Mouse (Mus musculus): ENCODE measurements around the gene Fgf15. TPM values are rescaled to one million over a fixed set of nuclear protein-coding genes. Genes with fewer than 3 reads are reported as not detected.
"Not testable (repeated sequence)": the region's sequence is repeated elsewhere in the genome, so short reads cannot be mapped to it uniquely, and the experiment has no call there.

Gene Fgf15
- polyA plus RNA-seq, 1 experiment from 2014 or later, result 0.11 TPM

DNA sequence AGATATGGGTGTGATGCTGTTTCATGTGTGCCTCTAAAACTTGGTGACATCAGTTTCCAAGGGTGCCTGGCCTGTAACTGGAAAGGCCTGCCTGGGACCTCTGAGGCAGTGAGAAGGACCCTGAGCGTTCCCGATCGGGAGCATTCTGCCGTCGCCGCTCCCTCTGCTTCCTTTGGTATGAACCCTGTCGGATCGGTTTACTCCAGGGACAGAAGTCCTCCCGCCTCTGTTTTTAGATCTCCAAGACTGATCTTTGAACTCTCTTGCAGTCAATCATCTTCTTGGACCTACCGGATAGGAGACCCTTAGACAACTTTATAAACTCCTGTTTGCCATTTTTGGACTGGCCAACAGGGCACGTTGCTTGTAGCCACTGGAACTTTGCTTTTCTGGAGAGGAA lies 33.1 kb upstream of the Fgf15 start:
- Histone ChIP-seq H3K9ac (no peak overlapping the region), H3K4me2 (no peak overlapping the region), H3K27me3 (replicated peaks) (peaks cover 96% of the 10 kb centered on the region), H3K36me3 (no peaks in the 10 kb centered on the region), H3K4me1 (peaks cover 12% of the 10 kb centered on the region), H3K9me3 (no peaks in the 10 kb centered on the region), H3K27ac (replicated peaks) (no peak overlapping the region), H3K4me3 (no peak overlapping the region)
- ATAC-seq (ENCODE audit: extremely low read depth, insufficient number of reproducible peaks, low FRiP score, low TSS enrichment), result no peak
- WGBS, result 2% methylated on average over 11 of the region's 11 CpGs

DNA sequence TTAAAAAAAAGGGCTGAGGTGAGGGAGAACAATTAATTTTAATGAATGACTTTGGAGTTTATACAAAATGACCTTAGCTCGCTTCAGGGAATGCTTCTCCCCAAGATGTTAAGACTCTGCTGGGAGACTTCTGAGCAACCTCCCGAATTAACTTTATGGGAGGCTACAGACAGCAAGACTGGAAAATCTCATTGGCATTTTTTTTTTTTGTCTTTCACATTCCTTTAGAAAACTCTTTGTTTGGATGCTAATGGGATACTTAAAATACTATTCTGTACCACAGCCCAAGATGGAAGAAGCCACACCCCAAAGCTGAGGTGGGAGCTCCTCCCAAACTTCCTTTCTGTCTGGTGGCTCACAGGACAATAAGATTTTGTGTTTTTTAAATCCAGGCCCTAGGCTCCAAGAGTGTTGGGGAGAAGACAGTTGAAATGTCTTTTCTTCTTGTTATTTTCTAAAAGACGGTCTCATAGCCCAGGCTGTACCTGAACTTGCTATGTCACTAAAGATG lies 32.1 kb upstream of the Fgf15 start:
- Histone ChIP-seq H3K36me3 (no peaks in the 10 kb centered on the region), H3K27ac (replicated peaks) (no peak overlapping the region), H3K4me3 (no peak overlapping the region), H3K9ac (no peak overlapping the region), H3K4me2 (no peak overlapping the region), H3K4me1 (peaks cover 12% of the 10 kb centered on the region), H3K9me3 (no peaks in the 10 kb centered on the region), H3K27me3 (replicated peaks) (peaks cover 86% of the 10 kb centered on the region)
- no peak for ATAC-seq (ENCODE audit: extremely low read depth, insufficient number of reproducible peaks, low FRiP score, low TSS enrichment)
- 62% methylated on average over 3 of the region's 3 CpGs for WGBS

DNA sequence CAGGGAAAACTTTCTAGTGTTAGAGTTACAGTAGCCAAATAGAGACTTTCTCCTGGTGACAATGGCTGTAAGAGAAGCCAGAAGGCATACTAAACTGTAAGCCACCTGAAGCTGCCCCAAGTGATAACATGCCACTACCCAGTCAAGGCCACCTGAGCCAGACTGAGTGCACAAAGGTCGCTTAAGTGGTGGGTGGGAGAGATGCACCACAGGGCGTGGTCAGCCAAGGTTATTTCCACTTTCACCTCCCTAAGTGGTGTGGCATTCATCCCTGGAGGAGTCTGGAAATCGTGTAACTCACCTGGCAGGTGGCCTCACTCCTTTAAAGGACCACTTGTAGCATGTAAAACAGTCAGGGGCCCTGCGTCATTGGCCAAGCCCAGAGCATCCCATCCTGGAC lies 29.2 kb upstream of the Fgf15 start:
- no peaks in the 10 kb centered on the region for H3K4me1 ChIP-seq
- H3K36me3 ChIP-seq, result no peaks in the 10 kb centered on the region
- no peak overlapping the region for H3K27ac ChIP-seq (replicated peaks)
- no peak overlapping the region for H3K9ac ChIP-seq
- peaks cover 61% of the 10 kb centered on the region for H3K27me3 ChIP-seq (replicated peaks)
- no peak overlapping the region for H3K4me3 ChIP-seq
- no peak overlapping the region for H3K4me2 ChIP-seq
- no peaks in the 10 kb centered on the region for H3K9me3 ChIP-seq
- WGBS, result 59% methylated on average over 4 of the region's 4 CpGs
- ATAC-seq (ENCODE audit: extremely low read depth, insufficient number of reproducible peaks, low FRiP score, low TSS enrichment), result no peak

DNA sequence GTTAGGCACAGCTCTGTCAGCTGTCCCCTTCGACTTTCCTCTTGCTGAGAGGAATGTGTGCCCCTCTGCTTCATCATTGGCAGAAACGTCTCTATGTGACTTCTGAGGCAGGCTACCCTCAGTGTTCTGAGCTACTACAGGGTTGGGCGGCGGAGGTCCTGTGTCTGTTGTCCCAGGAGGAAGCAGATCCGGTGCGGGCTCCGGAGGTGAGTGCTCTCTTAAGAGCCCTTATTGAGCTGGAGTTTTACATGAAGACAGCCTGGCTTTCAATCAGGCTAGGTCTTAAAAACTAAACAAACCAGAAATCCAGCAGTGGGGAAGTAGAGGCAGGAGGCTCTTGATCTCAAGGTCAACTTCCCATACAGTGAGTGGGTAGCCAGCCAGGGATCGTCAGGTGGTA lies 28.7 kb upstream of the Fgf15 start:
- H3K9ac ChIP-seq, result no peak overlapping the region
- peaks cover 56% of the 10 kb centered on the region for H3K27me3 ChIP-seq (replicated peaks)

DNA sequence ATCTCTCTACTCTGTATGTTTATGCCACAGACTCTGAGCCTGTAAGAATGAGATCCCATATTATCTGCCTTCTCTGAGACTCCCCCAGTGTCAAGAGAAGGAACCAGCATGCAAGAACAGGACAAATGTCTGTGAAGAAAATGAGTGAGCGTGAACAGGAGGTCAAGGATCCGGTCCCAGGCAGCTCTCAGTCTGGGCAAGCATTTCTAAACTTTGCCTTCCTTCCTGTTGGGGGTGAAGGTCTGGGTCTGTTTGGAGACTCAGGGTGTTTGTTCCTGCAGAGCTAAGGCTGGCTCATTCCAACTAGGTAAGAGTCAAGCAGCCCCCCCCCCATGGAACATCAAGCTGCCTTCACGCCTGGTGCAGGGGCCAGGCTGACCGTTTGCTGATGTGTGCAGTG lies 23.9 kb upstream of the Fgf15 start:
- no peak for ATAC-seq (ENCODE audit: extremely low read depth, insufficient number of reproducible peaks, low FRiP score, low TSS enrichment)
- no peak overlapping the region for H3K27ac ChIP-seq (replicated peaks)
- WGBS, result 49% methylated on average over 4 of the region's 4 CpGs

More for the DNA sequence above, 28.7 kb upstream of the Fgf15 start:
- no peak for ATAC-seq (ENCODE audit: extremely low read depth, insufficient number of reproducible peaks, low FRiP score, low TSS enrichment)
- H3K27ac ChIP-seq (replicated peaks), result no peak overlapping the region
- no peaks in the 10 kb centered on the region for H3K4me1 ChIP-seq
- H3K36me3 ChIP-seq, result no peaks in the 10 kb centered on the region
- H3K4me3 ChIP-seq, result no peak overlapping the region
- 67% methylated on average over 8 of the region's 8 CpGs for WGBS
- no peaks in the 10 kb centered on the region for H3K9me3 ChIP-seq
- H3K4me2 ChIP-seq, result no peak overlapping the region

DNA sequence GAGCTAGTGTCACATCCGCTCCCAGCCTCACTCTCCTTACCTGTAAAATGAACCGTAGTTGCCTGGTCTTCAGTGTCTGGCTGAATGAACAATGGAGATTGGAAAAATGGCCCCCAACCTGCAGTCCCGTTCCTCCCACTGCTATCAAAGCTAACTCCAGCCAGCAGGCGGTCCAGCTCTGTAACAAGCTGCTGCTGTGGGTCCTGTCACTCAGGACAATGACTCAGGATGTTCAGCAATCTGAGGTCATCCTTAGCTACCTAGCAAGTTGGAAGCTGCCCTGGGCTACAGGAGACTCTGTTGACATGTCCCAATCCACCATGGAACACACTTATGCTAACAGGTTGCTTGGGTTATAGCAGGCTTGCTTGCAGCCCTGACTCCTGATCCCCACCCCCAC lies 23.2 kb upstream of the Fgf15 start:
- WGBS, result 59% methylated on average over 4 of the region's 4 CpGs
- H3K27me3 ChIP-seq (replicated peaks), result peaks cover 25% of the 10 kb centered on the region; the same call in 1 of the 2 replicates

More for the DNA sequence above, 23.9 kb upstream of the Fgf15 start:
- no peaks in the 10 kb centered on the region for H3K9me3 ChIP-seq
- H3K36me3 ChIP-seq, result no peaks in the 10 kb centered on the region
- no peak overlapping the region for H3K9ac ChIP-seq
- peaks cover 29% of the 10 kb centered on the region for H3K27me3 ChIP-seq (replicated peaks)
- no peak overlapping the region for H3K4me2 ChIP-seq
- no peak overlapping the region for H3K4me3 ChIP-seq
- peaks cover 13% of the 10 kb centered on the region for H3K4me1 ChIP-seq

DNA sequence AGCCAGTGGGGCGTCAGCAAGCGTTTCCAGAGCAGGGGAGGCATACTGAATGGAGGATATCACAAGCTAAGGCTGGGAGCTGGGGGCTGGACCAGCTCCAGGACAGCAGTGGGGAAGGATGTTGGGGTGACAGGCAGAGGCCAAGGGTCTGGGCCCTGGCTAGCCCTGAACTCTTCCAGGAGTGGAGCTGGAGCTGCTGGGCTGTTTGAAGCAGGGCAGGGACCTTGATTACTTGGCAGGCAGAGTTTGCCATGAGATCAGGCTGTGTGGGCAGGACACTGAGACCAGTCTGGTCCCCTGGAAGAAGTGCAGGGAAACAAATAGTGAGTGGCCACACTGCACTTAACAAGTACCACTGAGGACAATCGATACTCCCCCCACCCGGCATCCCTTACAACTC lies 22.1 kb upstream of the Fgf15 start:
- Histone ChIP-seq H3K27me3 (replicated peaks) (peaks cover 25% of the 10 kb centered on the region; the same call in 1 of the 2 replicates), H3K9me3 (no peaks in the 10 kb centered on the region), H3K4me3 (no peak overlapping the region), H3K4me1 (peaks cover 13% of the 10 kb centered on the region), H3K9ac (peak overlapping the region; percentile 24; the same call in 1 of the 2 replicates), H3K27ac (replicated peaks) (no peak overlapping the region), H3K4me2 (no peak overlapping the region), H3K36me3 (no peaks in the 10 kb centered on the region)
- ATAC-seq (ENCODE audit: extremely low read depth, insufficient number of reproducible peaks, low FRiP score, low TSS enrichment), result no peak
- WGBS, result 73% methylated on average over 4 of the region's 4 CpGs

More for the DNA sequence above, 23.2 kb upstream of the Fgf15 start:
- Histone ChIP-seq H3K4me3 (no peak overlapping the region), H3K9me3 (no peaks in the 10 kb centered on the region), H3K9ac (no peak overlapping the region), H3K4me2 (no peak overlapping the region), H3K4me1 (peaks cover 13% of the 10 kb centered on the region), H3K27ac (replicated peaks) (no peak overlapping the region), H3K36me3 (no peaks in the 10 kb centered on the region)
- ATAC-seq (ENCODE audit: extremely low read depth, insufficient number of reproducible peaks, low FRiP score, low TSS enrichment), result no peak

DNA sequence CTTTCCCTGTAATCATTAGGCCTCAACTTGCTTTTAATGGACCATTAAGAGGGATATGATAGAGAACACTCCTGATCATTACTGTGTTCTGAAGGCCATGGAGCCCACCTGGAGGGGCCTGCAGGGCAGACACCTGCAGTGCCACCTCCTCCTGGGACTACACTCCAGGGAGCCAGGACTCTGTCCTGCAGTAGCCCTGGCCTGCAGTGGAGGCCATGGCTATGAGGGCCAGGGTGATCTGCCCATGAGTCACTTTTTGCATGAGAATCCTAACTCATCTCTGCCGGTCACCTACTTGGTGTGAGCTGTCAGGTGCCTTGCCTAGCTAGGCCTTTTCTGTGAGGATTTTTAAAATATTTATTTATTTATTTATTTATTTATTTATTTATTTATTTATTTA lies 17.9 kb upstream of the Fgf15 start:
- H3K36me3 ChIP-seq, result no peaks in the 10 kb centered on the region
- H3K27me3 ChIP-seq (replicated peaks), result peaks cover 33% of the 10 kb centered on the region
- ATAC-seq (ENCODE audit: extremely low read depth, insufficient number of reproducible peaks, low FRiP score, low TSS enrichment), result no peak
- WGBS, result 91% methylated on average over 1 of the region's 1 CpGs
- no peak overlapping the region for H3K27ac ChIP-seq (replicated peaks)
- H3K4me2 ChIP-seq, result no peak overlapping the region
- no peak overlapping the region for H3K9ac ChIP-seq
- H3K4me3 ChIP-seq, result no peak overlapping the region
- peaks cover 18% of the 10 kb centered on the region for H3K4me1 ChIP-seq
- H3K9me3 ChIP-seq, result no peaks in the 10 kb centered on the region

DNA sequence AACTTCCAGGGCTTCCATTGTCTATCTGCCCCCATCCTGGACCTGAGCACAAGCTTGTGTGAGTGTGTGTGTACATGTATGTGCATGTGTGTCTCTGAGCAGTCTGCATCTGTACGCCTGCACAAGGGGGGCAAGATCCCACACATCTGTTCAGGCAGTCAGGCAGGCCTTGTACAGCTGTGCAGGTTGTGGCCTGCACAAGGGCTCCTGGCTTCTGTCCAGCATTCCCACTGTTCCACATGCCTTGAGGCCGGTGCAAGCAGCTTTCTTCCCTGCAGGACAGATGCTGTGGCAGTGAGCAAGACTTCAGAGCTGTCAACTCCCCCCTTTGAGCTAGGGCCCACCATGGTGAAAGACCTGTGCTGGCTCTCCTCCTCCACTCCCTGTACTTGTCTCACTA lies 13.2 kb upstream of the Fgf15 start:
- 27% methylated on average over 2 of the region's 2 CpGs for WGBS
- Histone ChIP-seq H3K4me3 (no peak overlapping the region), H3K27me3 (replicated peaks) (peaks cover 25% of the 10 kb centered on the region), H3K4me1 (peaks cover 14% of the 10 kb centered on the region), H3K9me3 (no peaks in the 10 kb centered on the region), H3K27ac (replicated peaks) (no peak overlapping the region), H3K9ac (no peak overlapping the region), H3K36me3 (no peaks in the 10 kb centered on the region), H3K4me2 (no peak overlapping the region)
- no peak for ATAC-seq (ENCODE audit: extremely low read depth, insufficient number of reproducible peaks, low FRiP score, low TSS enrichment)

DNA sequence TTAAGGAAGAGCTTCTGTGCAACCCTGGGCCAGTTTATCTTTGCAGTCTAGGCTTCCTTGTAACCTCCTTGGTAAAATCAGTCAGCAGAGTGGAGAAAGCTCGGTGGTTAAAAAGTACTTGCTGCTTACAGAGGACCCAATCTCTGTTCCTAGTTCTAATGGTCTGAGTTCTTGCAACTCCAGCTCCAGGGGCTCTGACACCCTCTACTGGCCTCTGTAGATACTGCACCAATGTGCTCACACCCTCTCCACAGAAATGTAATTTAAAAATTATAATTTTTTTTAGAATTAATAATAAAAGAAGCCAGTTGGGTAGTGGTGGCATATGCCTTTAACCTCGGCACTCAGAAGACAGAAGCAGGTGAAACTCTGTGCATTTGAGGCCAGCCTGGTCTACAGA lies 8.7 kb upstream of the Fgf15 start:
- no peak for ATAC-seq (ENCODE audit: extremely low read depth, insufficient number of reproducible peaks, low FRiP score, low TSS enrichment)

DNA sequence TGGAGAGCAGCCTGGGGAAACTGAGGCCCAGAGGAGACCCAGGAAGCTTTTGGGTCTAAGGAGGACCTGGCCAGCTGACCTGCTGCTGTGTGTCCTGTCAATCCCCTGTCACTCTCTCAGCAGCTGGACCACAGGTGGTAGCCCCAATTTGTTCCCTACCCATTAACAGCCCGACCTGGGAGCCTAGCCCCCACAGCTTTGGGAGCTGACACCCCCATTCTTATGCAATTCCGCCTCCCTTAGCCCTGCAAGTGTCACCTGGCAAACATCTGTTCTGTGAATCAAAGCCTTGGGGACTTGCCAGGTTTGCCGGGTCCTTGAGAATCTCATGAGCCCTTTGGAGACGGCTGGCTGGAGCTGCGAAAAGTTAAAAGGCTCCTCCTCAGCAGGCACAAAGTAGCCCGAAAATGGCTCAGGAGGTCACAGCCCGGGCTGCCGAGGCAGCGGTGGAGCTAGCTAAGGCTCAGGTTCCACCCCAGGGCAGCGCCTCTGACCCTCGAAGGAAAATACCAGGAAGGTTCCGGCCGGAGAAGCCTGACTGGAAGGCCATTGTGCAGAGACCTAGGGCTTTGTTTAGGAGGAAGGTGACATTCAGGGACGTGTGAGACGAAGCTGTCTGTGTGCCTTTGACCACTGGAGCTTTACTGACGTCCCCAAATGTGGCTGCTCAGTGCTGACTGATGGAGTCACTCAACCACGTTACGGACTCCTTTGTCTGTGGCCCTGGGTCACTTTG lies 7.6 kb upstream of the Fgf15 start:
- no peak overlapping the region for H3K4me2 ChIP-seq
- H3K27ac ChIP-seq (replicated peaks), result no peak overlapping the region
- H3K4me1 ChIP-seq, result peaks cover 8% of the 10 kb centered on the region
- 4% methylated on average over 18 of the region's 18 CpGs for WGBS
- H3K9ac ChIP-seq, result no peak overlapping the region
- peaks cover 62% of the 10 kb centered on the region for H3K27me3 ChIP-seq (replicated peaks)
- no peak overlapping the region for H3K4me3 ChIP-seq
- no peaks in the 10 kb centered on the region for H3K9me3 ChIP-seq
- no peak for ATAC-seq (ENCODE audit: extremely low read depth, insufficient number of reproducible peaks, low FRiP score, low TSS enrichment)
- no peaks in the 10 kb centered on the region for H3K36me3 ChIP-seq

More for the DNA sequence above, 8.7 kb upstream of the Fgf15 start:
- H3K4me2 ChIP-seq, result no peak overlapping the region
- H3K4me1 ChIP-seq, result peaks cover 14% of the 10 kb centered on the region
- H3K27ac ChIP-seq (replicated peaks), result no peak overlapping the region
- H3K9me3 ChIP-seq, result no peaks in the 10 kb centered on the region
- no peaks in the 10 kb centered on the region for H3K36me3 ChIP-seq
- H3K27me3 ChIP-seq (replicated peaks), result peaks cover 54% of the 10 kb centered on the region
- H3K4me3 ChIP-seq, result no peak overlapping the region
- no peak overlapping the region for H3K9ac ChIP-seq
- WGBS, result 75% methylated on average over 2 of the region's 2 CpGs

DNA sequence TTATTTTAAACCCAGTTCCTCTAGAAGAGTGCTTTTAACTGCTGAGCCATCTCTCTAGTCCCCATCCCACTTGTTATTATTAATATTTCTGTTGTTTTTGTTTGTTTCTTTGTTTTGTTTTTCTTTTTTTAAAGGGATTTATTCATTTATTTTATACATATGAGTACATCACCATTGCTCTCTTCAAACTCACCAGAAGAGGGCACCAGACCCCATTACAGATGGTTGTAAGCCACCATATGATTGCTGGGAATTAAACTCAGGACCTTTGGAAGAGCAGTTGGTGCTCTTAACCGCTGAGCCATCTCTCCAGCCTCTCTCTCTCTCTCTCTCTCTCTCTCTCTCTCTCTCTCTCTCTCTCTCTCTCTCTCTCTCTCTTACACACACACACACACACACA lies 5.7 kb upstream of the Fgf15 start:
- not testable (repeated sequence) for H3K36me3 ChIP-seq; H3K4me2 ChIP-seq; H3K9me3 ChIP-seq; H3K9ac ChIP-seq; ATAC-seq (ENCODE audit: extremely low read depth, insufficient number of reproducible peaks, low FRiP score, low TSS enrichment); H3K4me3 ChIP-seq; H3K27ac ChIP-seq (replicated peaks)
- 100% methylated on average over 1 of the region's 1 CpGs for WGBS
- H3K27me3 ChIP-seq (replicated peaks), result peaks cover 80% of the 10 kb centered on the region
- H3K4me1 ChIP-seq, result peaks cover 12% of the 10 kb centered on the region
